Mouse (Mus musculus) adrenal gland (tissue): Measurements from ENCODE around the gene Pelp1.
"Not testable (repeated sequence)": the region's sequence is repeated elsewhere in the genome, so short reads cannot be mapped to it uniquely, and the experiment has no call there.

Experiments
- intact Hi-C: fragments of 180-260 bp; cut with DNase I; formaldehyde crosslinking; loops from one replicate; pipeline ENCODE4 v1.15.1; 2025

Pelp1 gene

GRCm38 (mm10) chr11:70431574-70431973 lies 21.7 kb upstream of the Pelp1 start:
- intact Hi-C loops: loop anchor here (5.0 to 10.0 kb wide), 3 partner anchors 76 to 323 kb away; partner anchors contain the start of gene Tm4sf5

GRCm38 (mm10) chr11:70426598-70426997 lies 16.8 kb upstream of the Pelp1 start:
- intact Hi-C loops: not testable (repeated sequence)

GRCm38 (mm10) chr11:70419486-70419885 lies 9.7 kb upstream of the Pelp1 start:
- intact Hi-C loops: no loop called here

DNA sequence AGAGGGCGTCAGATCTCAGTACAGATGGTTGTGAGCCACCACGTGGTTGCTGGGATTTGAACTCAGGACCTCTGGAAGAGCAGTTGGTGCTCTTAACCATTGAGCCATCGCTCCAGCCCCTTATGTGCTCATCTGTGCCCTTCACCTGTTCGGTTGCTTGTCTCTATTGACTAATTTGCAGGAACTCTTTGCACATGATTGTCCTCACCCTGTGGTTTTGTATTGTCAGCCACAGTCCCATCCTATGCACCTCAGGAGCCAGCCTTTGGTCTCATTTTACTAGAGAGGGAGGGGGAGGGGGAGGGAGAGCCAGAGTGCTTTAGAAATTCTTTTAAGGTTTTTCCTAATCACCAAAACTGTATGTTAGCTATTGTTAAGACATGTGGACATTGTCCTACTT lies 8.4 kb upstream of the Pelp1 start:
- intact Hi-C loops: no loop called here

DNA sequence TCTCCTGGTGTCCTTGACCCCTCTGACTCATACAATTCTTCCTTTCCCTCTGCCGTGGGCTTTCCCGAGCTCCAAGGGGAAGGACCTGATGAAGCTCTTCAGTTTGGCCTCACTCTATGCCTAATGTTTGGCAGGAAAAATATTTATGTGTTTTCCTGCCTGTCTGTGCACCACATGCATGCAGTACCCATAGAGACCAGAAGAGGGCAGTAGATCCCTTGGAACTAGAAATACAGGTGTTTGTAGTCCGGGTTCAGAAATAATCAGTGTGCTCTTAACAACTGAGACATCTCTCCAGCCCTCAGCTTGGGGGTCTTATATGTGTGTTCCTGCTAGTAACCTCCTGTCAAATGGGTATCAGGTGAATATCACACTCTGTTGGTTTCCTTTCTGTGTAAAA lies 4.1 kb upstream of the Pelp1 start:
- intact Hi-C loops: loop anchor here (5.0 kb wide), 1 partner anchor 93 kb away; the partner anchor contains the start of gene Tm4sf5

DNA sequence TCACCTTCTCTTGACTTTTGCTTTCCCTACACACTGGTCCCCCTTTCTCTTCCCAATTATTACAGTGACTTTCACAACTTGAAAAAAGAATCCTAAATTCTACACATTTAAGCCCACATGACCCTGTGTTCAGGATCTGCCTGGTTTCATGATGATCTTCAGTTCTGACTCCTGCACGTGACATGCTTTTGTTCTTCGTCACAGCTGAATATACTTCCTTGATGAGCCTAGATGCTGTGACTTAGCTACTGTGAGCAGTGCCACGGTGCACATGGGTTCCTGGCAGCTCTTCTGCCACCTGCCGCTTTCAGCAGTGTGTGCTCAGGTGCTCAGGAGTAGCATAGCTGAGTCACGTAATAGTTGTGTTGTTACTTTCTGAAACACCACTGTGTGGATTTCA lies 2.8 kb upstream of the Pelp1 start:
- intact Hi-C loops: loop anchor here (5.0 kb wide), 1 partner anchor 95 kb away; the partner anchor contains the start of gene Tm4sf5

- intact Hi-C loops: loop anchor here (5.0 kb wide), 1 partner anchor 97 kb away; the partner anchor contains the start of gene Tm4sf5
Measured at GRCm38 (mm10) chr11:70410297-70410643, 439 bp upstream of the Pelp1 start.

DNA sequence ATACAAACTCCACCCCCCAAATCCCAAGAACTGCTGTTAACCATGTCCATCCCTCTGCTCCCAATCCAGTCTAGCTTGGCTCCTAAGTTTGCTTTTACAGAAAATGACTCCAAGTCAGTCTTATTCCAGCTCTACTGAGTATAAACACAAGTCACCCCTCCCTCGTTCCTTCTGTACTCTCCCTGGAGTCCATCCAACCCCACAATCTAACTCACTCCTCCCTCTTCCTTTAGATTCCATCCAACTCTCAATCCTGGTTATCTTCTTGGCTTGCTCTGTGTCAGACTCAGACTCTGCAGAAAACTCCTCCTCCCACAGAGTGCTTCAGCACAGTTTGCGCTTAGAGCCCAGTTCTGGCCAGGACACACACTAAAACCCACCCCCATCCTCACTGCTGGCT lies 6.2 kb downstream of the Pelp1 start:
- intact Hi-C loops: loop anchor here (5.0 kb wide), 1 partner anchor 81 kb away; the partner anchor contains the start of gene Alox12e

DNA sequence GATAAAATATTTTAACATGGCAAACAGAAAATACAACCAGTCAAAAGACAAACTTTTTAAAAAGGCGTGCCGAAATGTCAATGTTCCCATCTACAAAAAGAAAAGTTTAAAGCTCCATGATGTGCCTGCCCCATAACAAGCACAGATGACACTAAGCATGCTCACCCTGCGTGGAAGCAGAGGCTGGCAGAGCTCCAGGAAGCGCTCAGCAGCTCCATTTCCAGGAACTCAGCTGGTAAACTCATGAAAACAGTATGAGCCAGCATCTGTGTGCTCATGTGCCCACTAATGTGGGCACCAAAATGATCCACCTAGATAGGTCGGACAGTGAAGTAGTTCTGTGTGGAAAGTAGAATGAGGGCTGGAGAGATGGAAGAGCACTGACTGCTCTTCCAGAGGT lies 20.4 kb downstream of the Pelp1 start:
- intact Hi-C loops: no loop called here

DNA sequence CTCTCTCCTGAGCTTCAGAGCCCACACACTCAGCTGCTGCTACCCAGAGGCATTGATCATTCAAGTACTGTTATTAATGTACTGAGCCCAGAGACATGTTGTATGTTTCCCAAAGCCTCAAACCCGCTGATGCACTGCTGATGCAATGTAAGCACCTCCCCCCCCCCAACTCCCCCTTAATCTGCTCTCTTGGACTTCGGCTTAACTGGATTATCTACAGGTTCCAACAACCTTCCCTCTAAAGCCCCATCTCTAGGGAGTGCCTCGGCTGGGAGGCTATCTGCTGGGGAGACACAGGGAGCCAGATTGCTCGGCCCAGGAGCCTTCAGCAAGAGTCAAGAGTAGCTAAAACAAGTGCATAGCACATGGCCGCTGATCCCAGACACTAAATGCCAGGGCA lies 22.4 kb downstream of the Pelp1 start:
- intact Hi-C loops: no loop called here

- intact Hi-C loops: no loop called here
Measured at GRCm38 (mm10) chr11:70384136-70384535, 25.7 kb downstream of the Pelp1 start.

DNA sequence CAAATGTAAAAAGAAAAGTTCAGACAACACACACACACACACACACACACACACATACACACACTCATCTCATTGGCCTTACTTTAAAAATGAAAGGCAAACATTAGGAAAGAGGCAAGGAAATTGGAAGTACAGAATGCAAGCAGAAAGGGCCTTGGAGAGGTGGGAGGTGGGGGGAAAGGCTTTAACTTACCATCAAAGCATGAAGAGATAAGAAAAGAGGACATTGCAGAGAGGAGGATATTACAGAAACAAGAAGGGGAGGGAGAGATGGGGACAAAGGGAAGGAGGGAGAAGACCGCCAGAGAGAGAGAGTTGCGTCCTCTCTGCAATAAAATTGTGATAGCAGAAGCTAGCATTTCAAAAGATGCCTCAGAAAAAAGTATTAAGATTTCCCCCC lies 28.5 kb downstream of the Pelp1 start:
- intact Hi-C loops: no loop called here

DNA sequence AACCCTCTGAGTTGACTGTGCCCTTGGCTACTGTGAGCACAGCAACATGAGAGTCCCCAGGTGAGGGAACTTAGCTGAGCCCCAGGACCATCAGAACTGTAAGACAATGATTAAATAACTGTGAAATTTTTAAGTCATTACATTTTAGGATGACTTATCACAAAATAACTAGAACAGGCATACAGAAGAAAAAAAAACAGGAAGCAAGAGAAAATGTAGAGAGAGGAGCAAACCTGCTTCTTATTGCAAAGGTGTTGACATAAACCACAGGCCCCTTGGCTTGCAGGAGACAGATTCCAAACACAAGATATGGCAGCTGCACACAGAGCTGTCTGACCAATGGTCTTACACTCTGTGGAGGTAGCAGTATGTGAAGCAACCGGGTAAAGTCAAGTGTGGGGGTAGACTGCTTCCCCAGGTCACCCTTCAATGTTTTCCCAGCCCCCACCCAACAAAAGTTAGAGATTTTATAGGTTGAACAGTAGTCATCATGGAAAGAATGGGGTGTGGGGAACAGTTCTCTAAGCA lies 29.3 kb downstream of the Pelp1 start:
- intact Hi-C loops: no loop called here

- intact Hi-C loops: no loop called here
Measured at GRCm38 (mm10) chr11:70376054-70376453, 33.8 kb downstream of the Pelp1 start.

DNA sequence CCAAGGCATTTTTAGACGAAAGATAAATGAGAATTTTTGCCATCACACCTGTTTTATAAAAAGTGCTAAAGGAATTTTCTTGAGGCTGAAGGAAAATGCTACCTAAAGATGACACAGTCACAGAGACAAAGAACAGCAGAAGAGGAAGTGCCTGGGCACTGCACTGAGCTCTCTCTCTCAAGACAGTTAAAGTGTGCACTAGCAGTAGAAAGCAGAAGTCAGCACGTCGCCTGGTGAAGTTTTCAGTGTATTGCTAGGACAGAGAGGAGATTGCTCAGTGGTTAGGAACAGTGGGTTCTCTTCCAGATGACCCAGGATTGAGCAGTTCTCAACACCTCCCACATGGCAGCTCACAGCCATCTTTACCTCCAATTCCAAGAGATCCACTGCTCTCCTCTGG lies 35.5 kb downstream of the Pelp1 start:
- intact Hi-C loops: no loop called here

DNA sequence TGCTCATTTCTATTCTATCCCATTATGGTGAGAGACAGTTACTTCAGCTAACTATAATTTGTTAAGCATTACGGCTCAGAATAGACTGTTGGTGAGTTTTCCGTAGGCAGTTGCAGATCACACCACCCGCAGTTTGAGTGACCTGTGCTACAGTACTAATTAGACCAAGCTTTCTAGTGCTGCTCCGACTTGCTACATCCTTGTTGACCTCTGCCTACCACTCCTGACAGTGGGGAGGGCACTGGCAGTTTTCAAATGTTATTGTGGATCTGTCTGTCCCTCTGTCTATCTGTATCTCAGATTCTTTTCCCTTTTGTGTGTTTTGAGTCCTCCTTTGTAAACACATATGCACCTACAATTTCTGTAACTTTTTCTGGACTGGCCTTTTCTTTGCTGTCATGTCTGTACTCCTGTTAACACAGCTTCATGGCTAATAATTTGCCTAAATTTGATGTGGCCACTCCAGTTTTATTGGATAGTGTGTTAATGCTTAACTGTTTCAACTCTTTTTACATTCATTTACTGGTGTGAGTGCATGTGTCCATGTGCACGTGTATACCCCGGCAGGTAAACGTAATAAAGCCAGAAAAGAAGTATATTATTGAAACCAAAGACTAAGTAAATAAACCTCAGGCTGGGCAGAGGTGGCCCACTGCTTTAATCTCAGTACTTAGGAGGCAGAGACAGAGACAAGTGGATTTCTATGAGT lies 36.8 kb downstream of the Pelp1 start:
- intact Hi-C loops: no loop called here

GRCm38 (mm10) chr11:70372396-70372795 lies 37.4 kb downstream of the Pelp1 start:
- intact Hi-C loops: no loop called here

DNA sequence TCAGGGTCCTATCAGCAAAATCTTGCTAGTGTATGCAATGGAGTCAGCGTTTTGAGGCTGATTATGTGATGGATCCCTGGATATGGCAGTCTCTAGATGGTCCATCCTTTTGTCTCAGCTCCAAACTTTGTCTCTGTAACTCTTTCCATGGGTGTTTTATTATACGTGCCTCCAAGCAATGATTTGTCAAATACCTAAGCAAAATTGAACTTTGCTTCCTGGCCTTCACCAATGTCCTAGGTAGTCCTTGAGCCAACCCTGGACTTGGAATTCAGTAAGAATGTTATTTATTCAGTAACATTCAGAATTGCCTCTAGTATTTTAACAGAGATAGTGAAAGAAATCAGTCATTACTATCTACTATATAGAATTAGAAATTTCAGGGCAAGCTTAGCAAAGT lies 41.2 kb downstream of the Pelp1 start:
- intact Hi-C loops: not testable (repeated sequence)

- intact Hi-C loops: not testable (repeated sequence)
Measured at GRCm38 (mm10) chr11:70367701-70368100, 42.1 kb downstream of the Pelp1 start.

DNA sequence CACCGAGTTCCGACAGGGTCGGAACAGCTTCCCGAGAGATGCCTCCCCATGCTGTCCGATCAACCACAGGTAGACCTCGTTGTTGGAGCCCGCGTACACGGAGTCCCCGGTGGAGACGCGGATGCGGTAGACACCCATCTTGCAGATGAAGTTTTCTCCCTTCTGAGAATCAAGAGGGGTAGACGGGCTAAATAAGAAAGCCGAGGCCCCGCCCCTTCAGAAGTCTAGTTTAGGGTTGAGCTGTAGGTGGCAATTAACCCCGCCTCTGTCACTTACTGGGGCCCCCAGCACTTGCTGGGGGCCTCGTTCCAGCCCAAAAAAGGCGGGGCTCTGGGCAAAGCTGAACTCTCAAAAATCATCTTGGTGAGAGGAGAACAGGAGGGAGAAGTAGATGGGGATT lies 58.0 kb downstream of the Pelp1 start, which contains the start of gene Alox15:
Gene Alox15 (minus strand): TSS at position 164 of the 400 bp plus-strand sequence.
- intact Hi-C loops: no loop called here

GRCm38 (mm10) chr11:70348630-70349029 lies 61.2 kb downstream of the Pelp1 start:
- intact Hi-C loops: no loop called here

DNA sequence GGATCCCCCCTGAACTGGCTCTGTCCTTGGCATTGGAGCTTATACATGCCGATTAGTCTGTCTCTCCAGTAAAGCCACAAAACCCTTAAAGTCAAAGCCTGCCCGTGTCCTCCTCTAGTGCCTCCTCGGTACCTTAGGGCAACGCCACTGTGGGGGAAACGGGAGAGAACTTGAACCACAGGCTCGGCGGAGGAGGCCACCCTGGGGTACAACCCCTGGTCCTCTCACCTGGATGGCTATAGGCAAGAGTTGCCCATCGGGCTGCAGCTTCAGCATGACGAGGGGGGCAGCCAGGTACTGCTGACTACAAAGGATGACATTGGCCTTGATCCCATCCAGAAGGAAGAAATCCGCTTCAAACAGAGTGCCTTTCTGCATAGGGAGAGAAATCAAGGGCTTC lies 62.0 kb downstream of the Pelp1 start:
- intact Hi-C loops: no loop called here

- intact Hi-C loops: no loop called here
Measured at GRCm38 (mm10) chr11:70345546-70345945, 64.3 kb downstream of the Pelp1 start.
